Mouse (Mus musculus): ENCODE data around the gene Pcp4l1. TPM values are rescaled to one million over a fixed set of nuclear protein-coding genes. Genes with fewer than 3 reads are reported as not detected.
"Not testable (repeated sequence)": the region's sequence is repeated elsewhere in the genome, so short reads cannot be mapped to it uniquely, and the experiment has no call there.

Gene Pcp4l1
- total and polyA plus RNA-seq, 2 experiments from 2014 or later, result 22.1 to 24.1 TPM

GRCm38 (mm10) chr1:171150838-171151391, 45.2 kb downstream of the Pcp4l1 start:
- no peak for TF ChIP-seq CTCF (IDR thresholded peaks at IDR 0.05)
- Histone ChIP-seq H3K27ac (ENCODE audit: low read depth, low read length) (peak overlapping the region; percentile 86), H3K9me3 (ENCODE audit: low read length) (no peaks in the 10 kb centered on the region), H3K9ac (replicated peaks; ENCODE audit: low read length, poor library complexity, severe bottlenecking) (peak overlapping the region; percentile 44), H3K4me1 (ENCODE audit: insufficient read depth, low read length) (peaks cover 10% of the 10 kb centered on the region), H3K36me3 (ENCODE audit: insufficient read depth, low read length) (no peaks in the 10 kb centered on the region), H3K4me2 (ENCODE audit: low read depth, low read length, poor library complexity, severe bottlenecking) (peak overlapping the region; percentile 83), H3K27me3 (ENCODE audit: insufficient read depth, low read length) (0 out of 2 replicates have a peak, but pooled peaks cover under 1% of the 10 kb centered on the region), H3K4me3 (ENCODE audit: low read depth, low read length) (peak overlapping the region; percentile 82)
- ATAC-seq (ENCODE audit: low FRiP score) (0 out of 2 replicates have a peak, but pooled peaks have one; percentile 6), DNase-seq (ENCODE audit: low spot score) (peak; percentile 14)
- 3% methylated on average over 18 of the region's 18 CpGs for WGBS

- Histone ChIP-seq H3K27me3 (ENCODE audit: insufficient read depth, low read length) (no peaks in the 10 kb centered on the region), H3K36me3 (ENCODE audit: insufficient read depth, low read length) (no peaks in the 10 kb centered on the region), H3K4me2 (ENCODE audit: low read depth, low read length, poor library complexity, severe bottlenecking) (peak within 1 kb of the TSS; percentile 83), H3K4me1 (ENCODE audit: insufficient read depth, low read length) (peaks cover 10% of the 10 kb centered on the region), H3K27ac (ENCODE audit: low read depth, low read length) (peak within 1 kb of the TSS; percentile 86), H3K4me3 (ENCODE audit: low read depth, low read length) (peak within 1 kb of the TSS; percentile 82), H3K9me3 (ENCODE audit: low read length) (no peaks in the 10 kb centered on the region), H3K9ac (replicated peaks; ENCODE audit: low read length, poor library complexity, severe bottlenecking) (peak within 1 kb of the TSS; percentile 96)
- DNase-seq (ENCODE audit: low spot score) (peak; percentile 95), ATAC-seq (ENCODE audit: low FRiP score) (peak; percentile 96)
- no peak for TF ChIP-seq CTCF (IDR thresholded peaks at IDR 0.05)
- 1% methylated on average over 30 of the region's 34 CpGs for WGBS
Observed at GRCm38 (mm10) chr1:171149974-171150760, 45.9 kb downstream of the Pcp4l1 start, which contains the start of the genes Sdhc and Mpz. Gene Sdhc (minus strand): TSS chr1:171150603. Gene Mpz (plus strand): TSS chr1:171150711.

DNA sequence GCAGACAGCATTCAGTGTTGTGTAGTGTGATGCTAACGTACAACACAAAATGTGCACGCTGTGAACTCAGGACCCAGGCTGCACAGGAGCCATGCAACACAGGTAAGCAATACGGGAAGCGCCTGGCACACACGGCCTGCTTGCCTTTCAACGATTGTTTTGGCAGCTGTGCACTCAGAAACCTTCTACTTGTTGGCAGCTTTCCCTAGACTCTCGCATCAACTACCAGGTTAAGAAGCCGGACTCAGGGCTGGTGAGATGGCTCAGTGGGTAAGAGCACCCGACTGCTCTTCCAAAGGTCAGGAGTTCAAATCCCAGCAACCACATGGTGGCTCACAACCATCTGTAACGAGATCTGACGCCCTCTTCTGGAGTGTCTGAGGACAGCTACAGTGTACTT, 53.1 kb downstream of the Pcp4l1 start:
- not testable (repeated sequence) for H3K9me3 ChIP-seq (ENCODE audit: low read length); DNase-seq (ENCODE audit: low spot score); H3K9ac ChIP-seq (replicated peaks; ENCODE audit: low read length, poor library complexity, severe bottlenecking); H3K27ac ChIP-seq (ENCODE audit: low read depth, low read length); H3K4me2 ChIP-seq (ENCODE audit: low read depth, low read length, poor library complexity, severe bottlenecking); H3K4me3 ChIP-seq (ENCODE audit: low read depth, low read length); ATAC-seq (ENCODE audit: low FRiP score); H3K4me1 ChIP-seq (ENCODE audit: insufficient read depth, low read length); H3K27me3 ChIP-seq (ENCODE audit: insufficient read depth, low read length)
- peaks cover 22% of the 10 kb centered on the region for H3K36me3 ChIP-seq (ENCODE audit: insufficient read depth, low read length)
- WGBS, result 89% methylated on average over 9 of the region's 11 CpGs

- not testable (repeated sequence) for ATAC-seq (ENCODE audit: low FRiP score); H3K9me3 ChIP-seq (ENCODE audit: low read length); H3K9ac ChIP-seq (replicated peaks; ENCODE audit: low read length, poor library complexity, severe bottlenecking); H3K4me2 ChIP-seq (ENCODE audit: low read depth, low read length, poor library complexity, severe bottlenecking); H3K27me3 ChIP-seq (ENCODE audit: insufficient read depth, low read length); H3K27ac ChIP-seq (ENCODE audit: low read depth, low read length); DNase-seq (ENCODE audit: low spot score); H3K4me3 ChIP-seq (ENCODE audit: low read depth, low read length); H3K4me1 ChIP-seq (ENCODE audit: insufficient read depth, low read length)
- WGBS, result 91% methylated on average over 8 of the region's 8 CpGs
- peaks cover 30% of the 10 kb centered on the region for H3K36me3 ChIP-seq (ENCODE audit: insufficient read depth, low read length)
Observed at GRCm38 (mm10) chr1:171137486-171138155, 58.4 kb downstream of the Pcp4l1 start.

DNA sequence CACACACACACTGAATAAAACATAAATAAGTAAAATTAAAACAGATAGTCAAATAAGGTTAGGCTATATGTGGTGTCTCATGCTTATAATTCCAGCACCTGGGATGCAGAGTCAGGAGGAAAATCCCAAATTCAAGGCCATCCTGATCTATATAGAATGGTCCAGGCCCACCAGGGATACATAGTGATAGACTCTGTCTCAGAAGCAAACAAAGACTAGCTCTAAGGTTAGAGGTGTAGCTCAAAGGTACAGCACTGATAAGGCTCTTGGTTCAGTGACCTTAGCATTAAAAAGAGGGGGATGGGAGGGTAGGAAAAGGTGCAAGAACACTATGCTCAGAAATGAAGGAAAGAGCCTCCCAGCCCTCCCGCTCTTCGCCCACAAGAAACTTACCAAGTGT, 60.5 kb downstream of the Pcp4l1 start:
- no peaks in the 10 kb centered on the region for H3K27me3 ChIP-seq (ENCODE audit: insufficient read depth, low read length)
- no peak for ATAC-seq (ENCODE audit: low FRiP score)
- peaks cover 22% of the 10 kb centered on the region for H3K36me3 ChIP-seq (ENCODE audit: insufficient read depth, low read length)
- H3K27ac ChIP-seq (ENCODE audit: low read depth, low read length), result no peak overlapping the region
- no peak for DNase-seq (ENCODE audit: low spot score)
- 97% methylated on average over 2 of the region's 2 CpGs for WGBS
- H3K4me2 ChIP-seq (ENCODE audit: low read depth, low read length, poor library complexity, severe bottlenecking), result no peak overlapping the region
- H3K4me3 ChIP-seq (ENCODE audit: low read depth, low read length), result no peak overlapping the region
- H3K9ac ChIP-seq (replicated peaks; ENCODE audit: low read length, poor library complexity, severe bottlenecking), result no peak overlapping the region
- H3K4me1 ChIP-seq (ENCODE audit: insufficient read depth, low read length), result no peaks in the 10 kb centered on the region
- no peak for TF ChIP-seq CTCF (IDR thresholded peaks at IDR 0.05)
- no peaks in the 10 kb centered on the region for H3K9me3 ChIP-seq (ENCODE audit: low read length)

- Histone ChIP-seq H3K9me3 (ENCODE audit: low read length) (no peaks in the 10 kb centered on the region), H3K9ac (replicated peaks; ENCODE audit: low read length, poor library complexity, severe bottlenecking) (no peak overlapping the region), H3K4me2 (ENCODE audit: low read depth, low read length, poor library complexity, severe bottlenecking) (no peak overlapping the region), H3K4me3 (ENCODE audit: low read depth, low read length) (no peak overlapping the region), H3K27ac (ENCODE audit: low read depth, low read length) (no peak overlapping the region), H3K27me3 (ENCODE audit: insufficient read depth, low read length) (no peaks in the 10 kb centered on the region), H3K4me1 (ENCODE audit: insufficient read depth, low read length) (no peaks in the 10 kb centered on the region), H3K36me3 (ENCODE audit: insufficient read depth, low read length) (peaks cover 35% of the 10 kb centered on the region)
- no peak for ATAC-seq (ENCODE audit: low FRiP score)
- no peak for TF ChIP-seq CTCF (IDR thresholded peaks at IDR 0.05)
- DNase-seq (ENCODE audit: low spot score), result no peak
- WGBS, result 85% methylated on average over 1 of the region's 1 CpGs
Observed at GRCm38 (mm10) chr1:171130971-171131370, 65.1 kb downstream of the Pcp4l1 start.
